Mouse (Mus musculus) forebrain, embryonic 15.5 days (tissue): ENCODE measurements around the gene Ifna15. TPM values are rescaled to one million over a fixed set of nuclear protein-coding genes. Genes with fewer than 3 reads are reported as not detected.

Experiments used
- polyA plus RNA-seq: library from polyadenylated mRNA; unstranded; fragments of >200 nt; fragmentation: Nextera tagmentation; extraction: Ambion mirVana; gene quantifications from 2 replicates; pipeline ENCODE4 v1.2.1, GENCODE M21; 2015

Ifna15 gene
- polyA plus RNA-seq, 1 experiment from 2014 or later = not detected

Other genes with a start within 250 kb of the Ifna15 start
- gene Hacd4, start 119.3 kb downstream of the Ifna15 start, polyA plus RNA-seq = 2.6 and 3.5 TPM in 2 replicates
- not detected in 2 replicates for gene Ifnb1, start 35.5 kb downstream of the Ifna15 start, polyA plus RNA-seq
- gene Ifna14, start 13.6 kb upstream of the Ifna15 start, polyA plus RNA-seq = not detected in 2 replicates
- gene Ifna9, start 34.1 kb upstream of the Ifna15 start, polyA plus RNA-seq = not detected in 2 replicates
- gene Ifna12, start 45.1 kb upstream of the Ifna15 start, polyA plus RNA-seq = not detected in 2 replicates
- not detected in 2 replicates for gene C87499, start 76.2 kb upstream of the Ifna15 start, polyA plus RNA-seq
- gene Ifna13, start 86.2 kb upstream of the Ifna15 start, polyA plus RNA-seq = not detected in 2 replicates
- gene Ifna16, start 118.7 kb upstream of the Ifna15 start, polyA plus RNA-seq = not detected in 2 replicates
- not detected in 2 replicates for gene Ifna2, start 125.7 kb upstream of the Ifna15 start, polyA plus RNA-seq
- not detected in 2 replicates for gene Ifnab, start 133.1 kb upstream of the Ifna15 start, polyA plus RNA-seq
- 1.6 and 2.3 TPM in 2 replicates for gene Gm26566, start 163.6 kb upstream of the Ifna15 start, polyA plus RNA-seq
- 117 and 128 TPM in 2 replicates for gene Klhl9, start 164.2 kb upstream of the Ifna15 start, polyA plus RNA-seq
- not detected in 2 replicates for gene Gm13271, start 196.6 kb upstream of the Ifna15 start, polyA plus RNA-seq
- 0.14 TPM in 1 of 2 replicates, not detected in the other for gene Gm13283, start 201.9 kb upstream of the Ifna15 start, polyA plus RNA-seq
- gene Gm13290, start 215.6 kb upstream of the Ifna15 start, polyA plus RNA-seq = not detected in 2 replicates
- gene Gm13289, start 218.7 kb upstream of the Ifna15 start, polyA plus RNA-seq = not detected in 2 replicates
- not detected in 2 replicates for gene Gm13272, start 221.6 kb upstream of the Ifna15 start, polyA plus RNA-seq
- gene Ifnz, start 223.9 kb upstream of the Ifna15 start, polyA plus RNA-seq = 0.20 TPM in 1 of 2 replicates, not detected in the other
- not detected in 2 replicates for gene Gm13276, start 227.5 kb upstream of the Ifna15 start, polyA plus RNA-seq
- gene Gm13277, start 230.4 kb upstream of the Ifna15 start, polyA plus RNA-seq = not detected in 2 replicates
- gene Gm13278, start 233.3 kb upstream of the Ifna15 start, polyA plus RNA-seq = not detected in 2 replicates
- gene Gm13275, start 236.2 kb upstream of the Ifna15 start, polyA plus RNA-seq = not detected in 2 replicates
- not detected in 2 replicates for gene Gm13279, start 239.2 kb upstream of the Ifna15 start, polyA plus RNA-seq
- not detected in 2 replicates for gene Gm13285, start 241.4 kb upstream of the Ifna15 start, polyA plus RNA-seq
- gene Gm13287, start 245.0 kb upstream of the Ifna15 start, polyA plus RNA-seq = not detected in 2 replicates
- gene Gm13288, start 247.3 kb upstream of the Ifna15 start, polyA plus RNA-seq = not detected in 2 replicates